Mouse (Mus musculus) small intestine, adult 2 months (tissue): ENCODE measurements around the gene Srebf1.

Experiments
- CTCF ChIP-seq: fragments of 200-500 bp; IDR thresholded peaks from 2 replicates; pipeline ENCODE4 v1.5.1; 2012; ENCODE audit warnings: low read depth, mild to moderate bottlenecking, control low read depth, inconsistent platforms, low read length, moderate library complexity, mixed read lengths; ENCODE audit not compliant: insufficient replicate concordance, insufficient read length; ENCODE audit errors: extremely low read depth
- POLR2A ChIP-seq: fragments of 200-500 bp; IDR thresholded peaks from 2 replicates; pipeline ENCODE4 v1.6.1; 2012; ENCODE audit warnings: low read depth, mild to moderate bottlenecking, control low read depth, inconsistent platforms, low read length, moderate library complexity

- TF ChIP-seq CTCF, result no peak
- no peak for TF ChIP-seq POLR2A
These were observed 26.0 kb downstream of the Srebf1 start for GRCm38 (mm10) chr11:60196344-60196743.
